Mouse (Mus musculus) Patski (cell line): ENCODE measurements around the gene Prdx2. TPM values are rescaled to one million over a fixed set of nuclear protein-coding genes. Genes with fewer than 3 reads are reported as not detected.
A peak's percentile ranks its signal among the peaks of the same experiment; 100 is the strongest.

Experiments used
- ATAC-seq: fragments of 100-300 bp; one replicate; pipeline ENCODE4 v1.8.0; 2021
- CTCF ChIA-PET: fragments of 350-600 bp; sonication (Branson Sonifier 250); formaldehyde crosslinking; loops from one replicate; lab custom pipeline; 2022; ENCODE audit warnings: inconsistent platforms; lab: Charles Lee
- POLR2A ChIA-PET: fragments of 350-600 bp; sonication (Branson Sonifier 250); formaldehyde crosslinking; loops from one replicate; lab custom pipeline; 2022; ENCODE audit warnings: antibody characterized with exemption, inconsistent platforms; lab: Charles Lee
- DNase-seq: peaks from one replicate; pipeline ENCODE4 v3.0.0-alpha.2; 2011; ENCODE audit warnings: low read depth, low spot score
- H3K27me3 ChIP-seq: fragments of 371-371 bp; one replicate; pipeline ENCODE4 v1.5.1; 2021
- CTCF ChIP-seq: fragments of 100-300 bp; IDR thresholded peaks from one replicate; pipeline ENCODE4 v1.5.1; 2021
- in situ Hi-C: fragments of 300-500 bp; cut with MboI; formaldehyde crosslinking; loops from 3 replicates; pipeline ENCODE4 v1.11.1; 2018; ENCODE audit warnings: low pct_unique_long_range_greater_than_20kb, mixed read lengths
- polyA plus RNA-seq: library from polyadenylated mRNA; unstranded; gene quantifications from one replicate; pipeline ENCODE4 v1.2.3, GENCODE M21; 2021

Gene Prdx2
- polyA plus RNA-seq, 1 experiment from 2014 or later: 668 TPM

DNA sequence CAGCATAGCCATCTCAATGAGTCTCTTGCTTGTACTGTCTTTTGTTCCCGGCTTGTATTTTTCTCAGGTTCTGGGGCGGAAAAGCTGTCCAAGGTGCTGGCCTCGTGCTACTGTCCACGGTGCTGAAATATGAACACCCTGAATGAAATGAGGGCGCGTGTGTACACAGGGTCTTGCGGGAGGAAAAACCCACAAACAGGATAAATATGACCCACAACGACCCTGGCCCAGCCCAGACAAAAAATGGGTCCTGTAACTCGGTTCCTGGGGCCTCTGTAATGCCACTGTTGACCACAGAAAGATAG is 22.2 kb upstream of the Prdx2 start:
- H3K27me3 ChIP-seq: peaks cover 64% of the 10 kb centered on the region
- no peak for DNase-seq
- in situ Hi-C loops: no loop called here

DNA sequence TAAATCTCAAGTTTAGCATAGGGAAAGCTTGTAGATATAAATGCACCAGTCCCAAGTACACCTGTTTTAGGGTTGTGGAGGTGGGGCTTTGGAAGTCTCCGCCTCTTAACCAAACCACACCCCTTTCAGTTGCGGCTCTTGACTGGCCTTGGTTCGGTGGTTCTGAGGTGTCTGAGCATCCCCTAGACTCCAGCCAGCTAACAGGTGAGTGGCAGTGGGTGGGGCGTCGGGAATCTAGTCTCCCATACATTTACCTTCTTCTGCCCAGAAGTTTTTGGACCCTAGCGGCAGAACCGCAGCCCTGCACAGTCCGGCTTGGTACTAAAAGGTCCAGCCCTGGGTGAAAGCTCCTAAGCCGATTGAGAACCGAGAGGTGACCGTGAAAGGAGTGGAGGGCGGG is 19.6 kb upstream of the Prdx2 start:
- in situ Hi-C loops: no loop called here
- CTCF ChIA-PET: interaction anchor here (1.2 kb wide), 1 partner anchor 25 kb away, joined by 3 read pairs; no protein-coding TSS in a partner anchor
- POLR2A ChIA-PET: interaction anchor here (0.6 kb wide), 1 partner anchor 115 kb away, joined by 5 read pairs; no protein-coding TSS in a partner anchor
- peaks cover 56% of the 10 kb centered on the region for H3K27me3 ChIP-seq
- no peak for TF ChIP-seq CTCF
- ATAC-seq (no peak), DNase-seq (no peak)

More for the DNA sequence above, 22.2 kb upstream of the Prdx2 start:
- ATAC-seq: no peak
- ChIA-PET POLR2A (no interaction called here), CTCF (no interaction called here)
- TF ChIP-seq CTCF: peak; percentile 11

DNA sequence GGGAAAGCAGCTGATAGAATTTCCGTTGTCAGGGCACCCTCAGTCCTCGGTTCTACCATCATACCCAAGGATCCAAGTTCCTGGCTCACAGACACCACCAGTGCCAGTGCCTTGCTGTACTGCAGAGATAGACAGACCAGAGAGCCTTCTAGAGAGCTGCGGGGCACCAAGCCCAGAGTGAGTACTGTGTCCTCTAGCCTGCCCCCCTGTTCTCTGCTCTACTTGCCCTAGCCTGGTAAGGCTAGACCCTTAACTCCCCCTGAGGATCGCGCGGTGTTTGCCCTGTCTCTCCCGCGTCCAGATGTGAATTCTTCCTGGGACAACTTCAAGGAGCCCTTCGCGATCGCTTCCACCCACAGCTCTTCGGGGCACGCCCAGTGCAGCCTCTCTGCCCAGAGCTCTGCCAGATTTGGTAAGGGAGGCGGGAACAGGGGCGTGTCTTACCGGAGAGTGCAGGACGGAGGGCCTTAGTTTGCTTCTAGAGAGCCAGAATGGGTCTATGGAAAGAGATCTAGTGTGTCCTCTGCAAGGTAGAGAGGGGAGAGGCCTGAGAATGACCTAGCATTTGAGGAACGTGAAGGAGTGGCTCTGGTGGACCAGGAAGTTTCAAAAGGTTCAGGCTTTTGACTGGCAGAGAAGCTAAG is 16.7 kb upstream of the Prdx2 start:
- CTCF ChIA-PET: interaction anchor here (1.2 kb wide), 1 partner anchor 44 kb away, joined by 3 read pairs; no protein-coding TSS in a partner anchor
- no peak for TF ChIP-seq CTCF
- in situ Hi-C loops: no loop called here
- peaks cover 30% of the 10 kb centered on the region for H3K27me3 ChIP-seq
- no peak for DNase-seq
- no peak for ATAC-seq
- POLR2A ChIA-PET: no interaction called here

DNA sequence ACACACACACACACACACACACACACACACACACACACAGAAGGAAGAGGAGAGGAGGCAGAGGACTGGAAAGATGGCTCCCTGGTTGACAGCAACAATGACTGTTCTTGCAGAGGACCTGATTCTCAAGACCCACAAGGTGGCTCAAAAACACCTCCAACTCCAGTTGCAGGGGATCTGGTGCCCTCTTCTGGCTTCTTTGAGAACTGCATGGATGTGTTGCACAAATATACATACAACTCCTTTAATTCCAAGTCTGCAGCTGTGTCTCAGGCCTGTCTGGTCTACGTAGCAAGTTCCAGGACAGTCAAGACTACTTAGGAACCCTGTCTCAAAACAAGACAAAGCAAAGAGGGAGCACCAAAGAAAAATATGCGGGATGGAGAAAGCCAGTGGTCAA is 12.6 kb upstream of the Prdx2 start:
- in situ Hi-C loops: loop anchor here (5.0 kb wide), 1 partner anchor 34 kb away; no protein-coding TSS in a partner anchor

DNA sequence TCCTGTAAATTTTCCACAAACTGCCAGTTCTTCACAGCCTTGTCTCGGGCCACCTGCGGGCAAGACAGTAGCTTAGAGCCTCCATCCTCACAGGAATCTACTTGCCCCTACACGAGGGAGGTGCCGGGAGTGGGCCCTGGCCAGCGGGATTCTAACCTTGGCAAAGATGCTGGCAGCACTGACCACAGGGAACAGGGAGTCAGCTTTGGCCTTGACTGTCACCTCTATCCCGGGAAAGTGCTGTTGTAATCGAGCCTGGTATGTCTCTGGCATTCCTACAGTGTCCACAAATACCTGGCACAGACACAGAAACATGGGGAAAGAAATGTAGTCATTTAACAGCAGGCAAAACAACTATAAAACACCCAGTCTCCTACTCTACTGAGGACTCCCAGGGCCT is 9.6 kb upstream of the Prdx2 start:
- H3K27me3 ChIP-seq: no peaks in the 10 kb centered on the region
- TF ChIP-seq CTCF: no peak
- DNase-seq (no peak), ATAC-seq (peak; percentile 36)
- ChIA-PET CTCF (interaction anchor here (0.8 to 2.0 kb wide), 2 partner anchors 31 to 45 kb away, joined by 3 to 7 read pairs; no protein-coding TSS in a partner anchor), POLR2A (interaction anchor here (1.9 kb wide), 1 partner anchor 11 kb away, joined by 6 read pairs; no protein-coding TSS in a partner anchor)
- in situ Hi-C loops: loop anchor here (5.0 kb wide), 1 partner anchor 38 kb away; no protein-coding TSS in a partner anchor

More for the DNA sequence above, 12.6 kb upstream of the Prdx2 start:
- TF ChIP-seq CTCF: peak; percentile 93
- ChIA-PET POLR2A (interaction anchor here (0.8 to 1.6 kb wide), 2 partner anchors 13 to 33 kb away, joined by 3 to 8 read pairs; partner anchors contain the start of genes Gm49661, Hook2, Prdx2 and Rnaseh2a), CTCF (interaction anchor here (0.8 to 2.0 kb wide), 9 partner anchors 8 to 54 kb away, joined by 3 to 9 read pairs (median 4); partner anchors contain the start of genes Junb and Klf1)
- peak; percentile 28 for DNase-seq
- H3K27me3 ChIP-seq: peaks cover 9% of the 10 kb centered on the region
- peak; percentile 9 for ATAC-seq

DNA sequence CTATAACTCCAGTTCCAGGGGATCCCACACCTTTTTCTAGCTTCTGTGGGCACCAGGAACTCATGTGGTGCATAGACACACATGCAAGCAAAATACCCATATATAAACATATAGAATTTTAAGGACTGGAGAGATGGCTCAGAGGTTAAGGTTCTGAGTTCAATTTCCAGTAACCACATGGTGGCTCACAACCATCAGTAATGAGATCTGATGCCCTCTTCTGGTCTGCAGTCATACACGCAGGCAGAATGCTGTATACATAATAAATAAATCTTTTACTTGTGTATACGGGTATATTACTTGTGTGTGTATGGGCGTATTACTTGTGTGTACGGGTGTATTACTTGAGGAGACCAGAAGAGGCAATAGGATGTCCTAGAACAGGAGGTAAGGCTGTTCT is 5.4 kb upstream of the Prdx2 start:
- CTCF ChIA-PET: interaction anchor here (1.7 kb wide), 1 partner anchor 26 kb away, joined by 4 read pairs; the partner anchor contains the start of gene Hook2
- POLR2A ChIA-PET: no interaction called here
- H3K27me3 ChIP-seq: no peaks in the 10 kb centered on the region
- no peak for DNase-seq
- ATAC-seq: no peak
- in situ Hi-C loops: no loop called here
- no peak for TF ChIP-seq CTCF

DNA sequence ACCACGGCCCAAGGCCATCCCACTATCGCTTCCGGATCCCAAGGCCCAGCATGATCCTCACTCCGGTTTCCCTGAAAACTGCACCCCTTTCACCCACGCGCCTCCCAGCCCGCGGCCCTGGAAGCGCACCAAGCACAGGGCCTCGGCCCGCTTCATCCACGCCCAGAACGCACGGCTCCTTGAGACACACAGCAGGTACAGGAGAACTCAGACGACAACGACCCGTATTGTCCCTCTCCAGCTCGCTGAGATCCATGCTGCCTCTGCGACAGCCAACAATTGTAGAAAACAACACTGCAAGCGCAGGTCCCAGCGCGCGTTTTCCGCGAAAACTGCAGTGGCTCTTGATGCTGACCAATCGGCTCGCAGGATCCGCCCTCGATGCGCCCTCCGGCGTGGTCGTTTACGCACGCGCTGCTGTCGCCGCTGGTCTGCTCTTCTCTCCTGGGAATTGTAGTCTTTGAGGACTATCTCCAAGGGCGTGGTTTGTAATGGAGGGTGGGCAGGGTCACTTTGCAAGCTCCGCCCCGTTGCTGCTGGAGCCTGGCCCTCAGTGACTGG is 3.6 kb upstream of the Prdx2 start:
- ATAC-seq: peak; percentile 91
- no peak for TF ChIP-seq CTCF
- CTCF ChIA-PET: interaction anchor here (1.0 to 1.2 kb wide), 3 partner anchors 9 to 32 kb away, joined by 3 to 4 read pairs (median 4); no protein-coding TSS in a partner anchor
- POLR2A ChIA-PET: interaction anchor here (0.6 to 2.9 kb wide), 2 partner anchors 10 to 359 kb away, joined by 3 to 17 read pairs; no protein-coding TSS in a partner anchor
- in situ Hi-C loops: no loop called here
- DNase-seq: no peak
- no peaks in the 10 kb centered on the region for H3K27me3 ChIP-seq

DNA sequence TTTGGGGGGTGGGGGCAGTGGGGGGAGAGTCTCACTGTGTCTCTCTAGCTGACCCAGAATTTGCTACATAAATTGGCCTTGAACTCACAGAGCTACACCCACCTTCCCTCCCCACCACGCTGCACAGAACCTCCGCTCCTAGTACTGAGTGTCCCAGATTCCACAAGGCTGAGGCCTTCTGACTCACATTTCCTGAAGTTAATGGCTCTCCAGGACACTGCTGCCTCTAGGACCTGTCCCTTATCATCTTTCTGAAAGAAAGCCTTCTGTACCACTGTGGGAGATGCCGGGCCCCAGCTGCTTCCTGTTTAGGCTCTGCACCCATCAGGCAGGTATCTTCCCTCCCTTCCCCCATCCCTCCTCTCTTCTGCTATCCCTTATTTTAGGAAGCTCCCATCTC is 2.8 kb upstream of the Prdx2 start:
- in situ Hi-C loops: no loop called here
- POLR2A ChIA-PET: interaction anchor here (1.2 to 2.9 kb wide), 3 partner anchors 9 to 14 kb away, joined by 3 to 17 read pairs (median 3); partner anchors contain the start of gene Junb
- ATAC-seq (no peak), DNase-seq (no peak)
- CTCF ChIA-PET: interaction anchor here (0.8 to 1.2 kb wide), 4 partner anchors 8 to 31 kb away, joined by 3 to 4 read pairs (median 4); no protein-coding TSS in a partner anchor
- H3K27me3 ChIP-seq: no peaks in the 10 kb centered on the region
- TF ChIP-seq CTCF: no peak

DNA sequence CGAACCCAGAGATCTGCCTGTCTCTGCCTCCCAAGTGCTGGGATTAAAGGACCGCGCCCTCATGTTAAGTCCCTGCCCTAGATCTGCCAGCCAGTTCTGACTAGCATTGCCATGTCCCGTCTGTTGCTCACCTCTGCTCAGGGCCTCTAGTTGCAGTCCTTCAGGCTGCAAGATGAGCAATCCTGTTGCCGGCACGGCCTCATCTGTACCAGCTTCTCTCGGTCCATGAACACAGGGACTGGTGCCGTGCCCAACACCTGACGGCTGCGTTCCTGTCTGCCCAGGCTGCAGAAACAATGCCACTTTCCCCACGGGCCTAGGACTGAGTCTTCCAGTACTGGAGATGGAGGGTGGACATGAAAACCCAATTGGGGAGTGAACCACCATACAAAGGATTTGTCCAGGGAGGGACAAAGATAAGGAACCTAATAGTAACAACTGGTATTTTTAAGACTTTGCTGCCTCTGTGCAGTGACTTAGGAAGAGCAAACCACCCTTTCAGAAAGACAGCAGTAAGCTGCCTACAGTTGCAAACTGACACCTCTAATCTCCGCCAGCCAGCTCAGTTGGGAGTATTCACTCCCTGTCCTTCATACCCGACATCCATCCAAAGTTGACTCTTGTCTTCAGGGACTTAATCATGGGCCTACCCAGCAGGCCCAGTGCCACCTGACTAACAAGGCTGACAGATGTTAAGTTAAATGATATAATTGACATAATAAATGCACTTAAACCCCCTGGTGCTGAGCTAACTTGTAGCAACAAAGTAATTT is 1.7 kb upstream of the Prdx2 start:
- DNase-seq (no peak), ATAC-seq (no peak)
- in situ Hi-C loops: no loop called here
- ChIA-PET POLR2A (interaction anchor here (0.8 to 2.9 kb wide), 6 partner anchors 8 to 22 kb away, joined by 3 to 17 read pairs (median 6); partner anchors contain the start of gene Junb), CTCF (interaction anchor here (0.9 kb wide), 1 partner anchor 22 kb away, joined by 3 read pairs; no protein-coding TSS in a partner anchor)
- H3K27me3 ChIP-seq: no peaks in the 10 kb centered on the region
- TF ChIP-seq CTCF: no peak
